Mouse (Mus musculus) fat pad, adult 2 months (tissue): Measurements from ENCODE around the gene Gm5129.
"Not testable (repeated sequence)": the region's sequence is repeated elsewhere in the genome, so short reads cannot be mapped to it uniquely, and the experiment has no call there.

Source experiments
- DNase-seq: peaks from one replicate; pipeline ENCODE4 v3.0.0-alpha.2; 2011; ENCODE audit warnings: low read depth, low spot score; ENCODE audit errors: extremely low read depth

Gene Gm5129

DNA sequence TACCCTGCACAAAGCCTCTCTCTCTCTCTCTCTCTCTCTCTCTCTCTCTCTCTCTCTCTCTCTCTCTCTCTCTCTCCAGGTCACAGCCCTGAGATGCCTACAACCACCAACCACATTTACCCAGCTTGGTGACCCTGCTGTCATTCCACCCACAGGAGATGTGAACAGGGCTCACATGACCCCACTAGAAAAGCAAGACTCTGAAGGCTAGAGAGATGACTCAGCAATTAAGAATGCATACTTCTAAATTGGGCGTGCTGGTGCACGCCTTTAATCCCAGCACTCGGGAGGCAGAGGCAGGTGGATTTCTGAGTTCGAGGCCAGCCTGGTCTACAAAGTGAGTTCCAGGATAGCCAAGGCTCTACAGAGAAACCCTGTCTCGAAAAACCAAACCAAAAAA, 9.7 kb downstream of the Gm5129 start:
- not testable (repeated sequence) for DNase-seq

GRCm38 (mm10) chr5:29725369-29725768, 10.4 kb downstream of the Gm5129 start:
- DNase-seq: no peak

DNA sequence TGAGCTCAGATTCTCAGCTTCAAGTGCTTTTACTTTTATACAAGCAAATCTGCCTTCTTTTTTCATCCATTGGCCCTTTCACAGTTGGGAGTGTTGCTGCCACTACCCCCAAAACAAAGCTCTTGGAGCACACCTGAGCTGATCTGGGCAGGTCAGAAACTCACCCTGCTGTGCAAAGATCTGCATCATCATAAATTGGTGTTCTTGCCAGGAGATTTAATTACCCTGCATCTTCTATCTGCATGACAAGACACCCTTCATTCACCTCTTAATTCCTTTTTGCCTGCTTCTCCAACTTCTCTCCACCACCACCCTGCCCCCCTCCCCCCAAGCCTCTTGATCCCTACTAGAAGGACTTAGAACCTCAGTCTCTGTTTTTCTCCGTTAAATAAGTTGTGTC, 14.6 kb downstream of the Gm5129 start:
- no peak for DNase-seq

GRCm38 (mm10) chr5:29712906-29713305, 22.8 kb downstream of the Gm5129 start:
- DNase-seq: no peak

DNA sequence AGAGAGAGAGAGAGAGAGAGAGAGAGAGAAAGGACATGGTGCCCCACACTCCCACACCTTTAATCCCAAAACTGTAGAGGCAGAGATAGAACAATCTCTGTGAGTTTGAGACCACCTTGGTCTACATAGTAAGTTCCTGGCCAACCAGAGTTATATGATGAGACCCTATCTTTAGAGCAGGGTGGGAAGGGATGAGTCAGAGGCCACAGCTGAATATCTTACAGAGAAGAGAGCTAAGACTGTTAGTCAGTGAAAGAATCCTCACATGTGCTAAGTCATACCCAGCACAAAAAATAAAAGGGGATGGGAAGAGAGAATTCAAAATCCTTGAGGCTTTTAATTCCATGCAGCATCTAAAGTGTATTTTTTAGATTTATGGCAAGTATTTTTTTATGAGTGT, 24.1 kb downstream of the Gm5129 start:
- DNase-seq: no peak

GRCm38 (mm10) chr5:29708258-29708657, 27.5 kb downstream of the Gm5129 start:
- DNase-seq: no peak

- no peak for DNase-seq
Measured at GRCm38 (mm10) chr5:29707241-29707640, 28.5 kb downstream of the Gm5129 start.

GRCm38 (mm10) chr5:29699520-29700202, 36.1 kb downstream of the Gm5129 start:
- no peak for DNase-seq

DNA sequence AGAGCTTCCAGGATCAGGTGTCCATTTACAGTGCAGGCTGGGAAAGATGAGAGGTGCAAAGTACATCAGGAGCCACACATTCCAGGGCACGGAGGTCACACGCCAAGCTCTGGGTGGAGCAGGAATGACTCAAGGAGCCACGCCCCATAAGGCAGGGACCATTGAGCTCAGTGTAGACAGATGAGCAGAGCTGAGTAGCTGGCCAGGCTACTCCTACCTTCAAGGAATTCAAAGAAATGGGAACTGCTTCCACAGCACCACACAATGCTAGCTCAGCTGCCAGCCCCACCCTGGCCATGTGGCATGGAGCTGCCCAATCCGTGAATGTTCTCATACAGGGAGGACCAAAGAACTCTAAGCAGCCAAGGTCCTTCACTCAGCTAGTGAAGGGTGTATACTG, 37.2 kb downstream of the Gm5129 start:
- DNase-seq: no peak

- DNase-seq: no peak
Measured at GRCm38 (mm10) chr5:29688352-29688751, 47.4 kb downstream of the Gm5129 start.

GRCm38 (mm10) chr5:29687671-29688070, 48.1 kb downstream of the Gm5129 start:
- DNase-seq: no peak
